Mouse (Mus musculus) brain, embryonic 18.5 days (tissue): ENCODE measurements around the gene Clip3.

Experiments used
- DNase-seq: peaks from one replicate; pipeline ENCODE4 v3.0.0-alpha.2; 2012; ENCODE audit warnings: low read depth, low spot score

The Clip3 gene

GRCm38 (mm10) chr7:30295103-30295502 lies 3.6 kb downstream of the Clip3 start:
- DNase-seq = no peak

- DNase-seq = no peak
Observed at GRCm38 (mm10) chr7:30296816-30297215, 5.3 kb downstream of the Clip3 start.

DNA sequence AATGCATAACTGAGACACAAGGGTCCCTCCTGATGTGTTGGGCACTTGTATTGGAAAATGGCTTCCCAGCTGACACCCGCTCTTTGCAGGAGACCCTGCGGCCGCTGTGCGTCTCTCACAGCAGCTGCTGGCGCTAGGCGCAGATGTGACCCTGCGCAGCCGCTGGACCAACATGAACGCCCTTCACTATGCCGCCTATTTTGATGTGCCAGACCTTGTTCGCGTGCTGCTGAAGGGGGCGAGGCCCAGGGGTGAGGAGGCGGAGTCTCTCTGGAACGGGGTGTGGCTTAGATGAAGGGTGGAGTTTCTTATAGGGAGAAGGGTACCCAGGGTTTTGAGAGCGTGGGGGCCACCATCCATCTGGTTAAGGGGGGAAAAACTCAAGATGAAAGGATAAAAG lies 5.7 kb downstream of the Clip3 start:
- no peak for DNase-seq

DNA sequence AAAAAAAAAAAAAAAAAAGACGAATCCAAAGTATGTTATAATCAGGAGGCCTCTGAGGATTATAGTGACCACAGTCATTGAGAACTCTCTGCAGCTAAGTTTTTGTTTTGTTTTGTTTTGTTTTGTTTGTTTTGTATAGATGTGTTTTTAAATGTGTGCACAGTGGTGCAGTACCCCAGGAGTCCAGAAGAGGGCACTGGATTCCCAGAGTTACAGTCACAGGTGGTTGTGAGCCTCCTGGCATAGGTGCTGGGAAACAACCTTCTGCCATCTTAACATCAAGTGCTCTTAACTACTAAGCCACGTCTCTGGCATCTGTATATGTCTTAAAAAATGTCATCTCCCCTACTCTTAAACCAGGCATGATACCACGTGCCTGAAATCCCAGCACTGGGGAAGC lies 9.4 kb downstream of the Clip3 start:
- DNase-seq = no peak

DNA sequence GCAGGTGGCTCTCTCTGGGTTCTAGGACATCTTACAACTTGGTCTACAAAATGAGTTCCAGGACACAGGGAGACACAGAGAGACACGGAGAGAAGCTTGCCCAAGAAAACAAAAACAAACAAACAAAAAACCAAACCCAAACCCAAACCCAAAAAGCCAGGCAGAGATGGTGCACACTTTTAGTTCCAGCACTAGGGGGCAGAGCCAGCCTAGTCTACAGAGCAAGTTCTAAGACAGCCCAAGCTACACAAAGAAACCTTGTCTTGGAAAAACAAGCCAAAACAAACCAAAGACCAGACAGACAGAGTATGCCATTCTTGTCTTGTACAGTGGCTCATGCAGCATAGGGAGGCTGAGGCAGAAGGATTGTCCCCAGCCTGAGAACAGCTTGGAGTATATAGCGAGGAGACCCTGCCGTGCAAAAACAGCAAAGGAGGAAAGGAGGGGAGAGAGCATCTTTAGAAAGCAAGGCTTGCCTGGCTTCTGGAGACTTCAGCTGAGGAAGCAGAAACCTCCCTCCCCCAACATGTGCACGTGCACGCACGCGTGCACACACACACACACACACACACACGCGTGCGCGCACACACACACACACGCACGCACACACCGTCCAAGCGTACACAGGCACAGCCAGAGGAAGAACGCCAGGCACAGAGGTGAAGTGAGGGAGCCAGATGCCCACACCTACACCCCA lies 14.7 kb downstream of the Clip3 start:
- DNase-seq = no peak

DNA sequence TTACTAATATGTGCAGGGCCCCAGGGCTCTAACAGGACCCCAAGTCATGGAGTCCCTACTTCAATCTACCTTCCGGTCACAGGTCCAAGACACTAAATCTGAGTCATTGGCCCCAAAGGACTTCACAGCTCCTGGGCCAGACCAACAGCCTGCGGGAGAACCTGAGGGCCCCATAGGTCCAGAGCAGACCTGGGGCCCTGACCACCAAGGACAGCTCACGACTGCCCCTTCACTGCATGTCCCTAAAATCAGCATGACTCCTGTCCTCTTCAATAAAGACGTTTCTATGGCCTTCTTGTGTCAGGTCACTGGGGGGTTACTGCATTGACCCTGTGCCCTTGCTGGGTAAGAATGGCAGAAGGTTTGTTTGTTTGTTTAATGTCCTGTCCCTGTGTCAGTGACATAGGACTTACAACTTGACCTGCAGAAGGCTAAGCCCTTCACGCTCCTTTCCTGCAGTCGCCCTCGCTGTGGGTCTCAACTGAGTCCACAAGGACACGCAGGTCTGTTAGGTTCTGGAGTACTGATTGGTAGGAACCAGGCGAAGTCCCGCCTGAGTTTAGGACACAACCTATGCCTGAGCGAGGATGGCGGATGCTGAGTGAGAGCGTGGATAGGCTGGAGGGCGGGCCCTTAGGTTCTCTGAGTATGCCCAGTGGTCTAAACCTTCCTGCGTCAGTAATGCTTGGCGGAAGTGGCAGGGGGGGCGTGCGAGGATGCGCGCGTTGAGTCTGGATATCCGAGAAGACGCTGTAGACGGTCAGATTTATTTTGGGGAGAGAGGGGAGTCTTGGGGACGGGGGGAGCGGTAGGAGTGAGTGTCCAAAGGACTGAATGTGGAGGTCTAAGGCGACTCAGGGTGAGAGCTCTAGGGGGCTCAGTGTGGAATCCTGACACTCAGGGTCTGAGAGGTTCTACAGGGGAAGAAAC lies 16.8 kb downstream of the Clip3 start, which contains the start of gene Alkbh6:
Gene Alkbh6 (plus strand): TSS at position 642 of the 930 bp plus-strand sequence.
- DNase-seq = peak; percentile 94

GRCm38 (mm10) chr7:30309395-30310129 lies 18.0 kb downstream of the Clip3 start:
- DNase-seq = no peak

GRCm38 (mm10) chr7:30310136-30310535 lies 18.6 kb downstream of the Clip3 start:
- no peak for DNase-seq

- DNase-seq = no peak
Observed at GRCm38 (mm10) chr7:30313666-30314320, 22.3 kb downstream of the Clip3 start.

- no peak for DNase-seq
Observed at GRCm38 (mm10) chr7:30314721-30315155, 23.2 kb downstream of the Clip3 start, which contains the start of gene Syne4. Gene Syne4, plus strand, starts transcription at chr7:30314807.

GRCm38 (mm10) chr7:30315559-30316529 lies 24.3 kb downstream of the Clip3 start:
- no peak for DNase-seq

DNA sequence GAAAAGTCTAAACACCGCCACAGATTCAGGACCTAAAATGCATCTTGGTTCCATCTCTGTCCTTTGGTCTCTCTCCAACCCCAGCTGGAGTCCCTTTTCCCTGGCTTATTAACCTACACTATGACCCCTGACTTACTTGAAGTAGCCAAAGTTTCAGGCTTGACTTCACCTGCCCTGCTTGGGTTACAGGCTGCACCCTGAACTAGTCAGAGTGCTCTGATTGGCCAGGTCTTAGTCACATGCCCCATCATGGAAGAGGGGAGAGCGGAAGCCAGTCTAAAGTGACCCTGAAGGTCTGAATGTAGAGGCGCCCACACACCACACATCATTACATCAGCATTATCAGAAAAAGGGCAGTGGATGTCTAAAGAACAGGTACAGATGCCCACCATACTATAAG lies 26.6 kb downstream of the Clip3 start:
- DNase-seq = no peak

DNA sequence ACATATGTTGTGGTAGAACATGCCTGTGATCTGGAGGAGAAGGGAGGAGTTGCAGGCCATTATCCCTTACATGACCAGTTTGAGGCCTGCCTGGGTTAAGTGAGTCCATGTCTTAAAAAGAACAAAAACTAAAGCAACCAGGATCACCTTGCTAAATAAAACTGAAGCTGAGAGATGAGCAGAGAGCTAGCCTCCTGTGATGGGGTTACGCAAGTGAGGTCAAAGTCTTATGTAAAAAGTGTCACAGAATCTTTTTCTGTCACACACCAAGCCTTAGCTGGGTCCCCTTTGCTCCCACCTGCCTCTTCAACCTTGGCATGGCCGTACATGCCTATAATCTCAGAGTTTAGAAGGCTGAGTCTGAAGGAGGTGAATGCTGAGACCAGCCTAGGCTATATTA lies 29.4 kb downstream of the Clip3 start:
- DNase-seq = no peak

DNA sequence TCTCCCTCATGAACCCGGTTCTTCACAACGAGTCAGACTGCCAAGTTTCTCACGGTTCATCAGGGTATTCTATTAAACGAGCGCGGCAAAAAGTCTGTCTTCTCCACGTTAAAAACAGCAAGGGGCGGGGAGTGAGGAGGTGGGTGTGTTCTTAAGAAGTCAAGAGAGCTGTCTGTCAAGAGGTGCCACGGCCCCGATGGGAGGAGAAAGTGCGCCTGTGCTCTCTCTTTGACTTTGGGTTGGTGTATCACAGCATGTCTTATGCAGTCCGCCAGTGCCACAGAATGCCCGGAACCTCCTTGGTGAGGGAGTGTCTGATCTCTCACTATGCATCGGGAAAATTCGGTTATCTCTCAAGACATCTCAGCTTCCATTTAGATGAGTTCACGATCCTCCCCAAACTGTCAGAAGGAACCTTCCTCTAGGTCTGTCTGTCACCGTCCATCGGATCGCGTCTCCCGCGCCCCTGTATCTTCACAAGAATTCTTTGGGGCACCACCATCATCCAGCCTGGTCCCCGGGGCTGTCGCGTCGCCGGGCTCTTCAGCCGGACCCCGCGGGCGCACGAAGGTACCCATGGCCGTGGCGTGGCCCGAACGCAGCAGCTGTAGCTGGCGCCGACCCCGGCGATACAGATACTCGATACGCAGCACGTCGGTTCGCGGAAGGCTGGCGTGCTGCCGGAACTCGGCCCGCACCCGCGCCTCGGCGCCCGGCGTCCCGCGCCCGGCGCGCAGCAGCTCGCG lies 30.2 kb downstream of the Clip3 start, which contains the start of gene E130208F15Rik:
Gene E130208F15Rik (plus strand): TSS at position 202 of the 746 bp plus-strand sequence.
- DNase-seq = no peak

GRCm38 (mm10) chr7:30322285-30322667 lies 30.7 kb downstream of the Clip3 start:
- peak; percentile 87 for DNase-seq

GRCm38 (mm10) chr7:30322865-30323264 lies 31.3 kb downstream of the Clip3 start:
- DNase-seq = no peak

GRCm38 (mm10) chr7:30323795-30324194 lies 32.3 kb downstream of the Clip3 start, which contains the start of gene Sdhaf1:
Gene Sdhaf1, minus strand, starts transcription at chr7:30323895.
- no peak for DNase-seq

DNA sequence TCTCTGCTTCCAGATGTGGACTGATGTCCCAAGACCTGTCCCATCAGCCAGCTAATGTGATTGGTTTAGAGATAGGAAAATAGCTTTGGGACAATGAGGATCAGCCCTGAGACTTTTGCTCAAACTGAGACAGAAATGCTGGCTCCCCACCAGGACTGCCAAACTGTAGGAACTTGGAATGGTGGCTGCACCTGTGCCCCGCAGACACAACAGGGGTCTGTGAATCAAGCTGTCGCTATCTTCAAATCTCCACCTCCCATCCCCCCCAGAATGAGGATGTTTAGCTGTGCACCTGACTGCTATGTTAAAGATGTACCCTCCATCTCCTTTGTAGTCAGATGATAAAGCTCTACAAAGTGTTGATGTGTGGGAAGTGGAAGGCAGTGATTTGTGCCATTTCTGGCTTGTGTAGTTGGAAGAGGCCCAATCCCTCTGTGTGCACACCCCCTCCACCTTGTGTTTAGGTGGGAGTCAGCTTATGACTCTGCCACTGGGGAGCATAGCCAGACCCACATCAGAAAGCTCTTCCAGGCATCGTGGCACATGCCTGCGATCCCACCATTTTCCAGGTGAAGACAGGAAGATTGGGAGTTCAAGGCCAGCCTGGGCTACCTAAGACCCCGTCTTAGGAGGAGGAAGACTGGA lies 32.9 kb downstream of the Clip3 start:
- DNase-seq = no peak

- DNase-seq = no peak
Observed at GRCm38 (mm10) chr7:30325364-30325763, 33.8 kb downstream of the Clip3 start.
